Mouse (Mus musculus) kidney, postnatal 36 days (tissue): ENCODE results near the gene Shtn1.

Source experiments
- DNase-seq, 2 experiments: peaks; one replicate each; pipeline ENCODE4 v3.0.0; 2021 to 2022; ENCODE audit warnings: mixed read lengths in 2 of 2

Shtn1 gene

GRCm38 (mm10) chr19:59075472-59076101 is at the start of gene Shtn1:
TSS of gene Shtn1 (minus strand) at chr19:59076100.
- DNase-seq, result peak; percentile 50 to 81

DNA sequence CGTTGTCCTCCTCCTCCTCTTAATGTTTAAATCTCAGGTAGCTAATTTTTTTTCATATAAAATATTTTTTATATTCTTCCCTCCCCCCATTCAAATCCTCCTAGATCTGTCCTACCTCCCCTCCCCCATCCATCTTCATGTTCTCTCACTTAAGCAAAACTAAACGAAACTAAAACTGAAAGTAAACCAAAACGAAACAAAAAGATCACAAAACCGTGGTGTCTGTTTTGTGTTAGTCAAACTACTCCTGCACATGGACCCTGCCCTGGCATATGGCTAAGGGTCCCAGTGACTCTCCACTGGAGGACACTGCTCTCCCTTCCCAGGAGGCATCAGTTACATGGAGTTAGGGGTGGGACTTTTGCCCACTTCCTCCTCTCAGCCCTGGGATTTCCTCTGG is 38.3 kb upstream of the Shtn1 start:
- DNase-seq, result no peak

DNA sequence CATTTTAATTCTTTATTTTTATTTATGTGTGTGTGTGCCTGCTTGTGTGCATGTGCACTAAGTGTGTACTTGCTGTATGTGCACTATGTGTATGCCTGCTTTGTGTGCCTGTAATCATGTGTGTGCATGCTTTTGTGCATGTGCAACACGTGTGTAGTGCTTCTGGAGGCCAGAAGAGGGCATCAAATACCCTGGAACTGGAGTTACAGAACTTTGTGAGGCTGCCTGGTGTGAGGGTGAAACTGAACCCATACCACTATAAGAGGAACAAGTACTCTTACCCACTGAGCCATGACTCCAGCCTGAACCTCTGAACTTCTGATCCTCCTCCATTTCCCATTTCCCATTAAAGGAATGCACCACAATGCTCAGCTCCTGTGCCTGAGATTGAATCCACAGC is 34.0 kb upstream of the Shtn1 start:
- no peak for DNase-seq

- DNase-seq, result peak in 1 of 2 experiments; percentile 7
Observed at GRCm38 (mm10) chr19:59098315-59098714, 22.4 kb upstream of the Shtn1 start.

- no peak for DNase-seq
Observed at GRCm38 (mm10) chr19:59092295-59092694, 16.4 kb upstream of the Shtn1 start.

DNA sequence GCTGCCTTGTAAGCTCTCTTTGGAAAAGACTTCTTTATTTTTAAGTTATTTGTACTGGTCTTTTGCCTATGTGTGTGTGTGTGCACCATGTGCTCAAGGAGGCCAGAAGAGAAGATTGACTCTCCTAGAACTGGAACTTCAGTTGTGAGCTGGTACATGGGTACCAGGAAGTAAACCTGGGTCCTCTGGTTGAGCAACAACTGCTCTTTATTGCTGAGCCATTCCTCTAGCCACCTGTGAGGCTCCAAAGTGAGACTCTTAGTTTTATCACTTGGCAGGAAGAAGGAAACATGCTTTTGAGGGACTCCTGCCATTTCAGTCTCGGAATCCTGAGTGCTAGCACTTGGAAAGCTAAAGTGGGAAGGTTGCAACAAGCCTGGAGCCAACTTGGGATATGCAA is 14.4 kb upstream of the Shtn1 start:
- DNase-seq, result no peak

DNA sequence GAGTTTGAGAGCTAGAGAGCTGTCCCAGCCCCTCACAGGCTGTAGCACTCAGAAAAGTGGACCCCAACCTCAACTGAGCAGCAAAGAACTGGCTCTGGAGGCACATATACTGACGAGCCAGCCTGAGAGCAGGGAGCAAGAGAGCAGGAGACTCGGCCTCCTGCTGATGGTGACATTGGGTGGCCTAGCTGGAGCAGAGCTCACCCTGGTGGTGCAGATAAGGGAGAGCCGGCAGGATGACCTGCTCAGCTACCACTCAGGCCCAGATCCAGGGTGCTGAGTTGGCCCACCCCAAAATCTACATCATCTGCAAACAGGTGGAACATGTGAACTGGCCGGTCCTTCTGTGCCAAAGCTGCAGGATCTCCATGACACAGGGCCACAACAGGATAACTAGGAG is 8.4 kb upstream of the Shtn1 start:
- DNase-seq, result no peak

- peak in 1 of 2 experiments; percentile 7 for DNase-seq
Observed at GRCm38 (mm10) chr19:59076131-59076530, 231 bp upstream of the Shtn1 start.

GRCm38 (mm10) chr19:59074841-59075471 is 944 bp downstream of the Shtn1 start:
- peak; percentile 4 to 41 for DNase-seq

DNA sequence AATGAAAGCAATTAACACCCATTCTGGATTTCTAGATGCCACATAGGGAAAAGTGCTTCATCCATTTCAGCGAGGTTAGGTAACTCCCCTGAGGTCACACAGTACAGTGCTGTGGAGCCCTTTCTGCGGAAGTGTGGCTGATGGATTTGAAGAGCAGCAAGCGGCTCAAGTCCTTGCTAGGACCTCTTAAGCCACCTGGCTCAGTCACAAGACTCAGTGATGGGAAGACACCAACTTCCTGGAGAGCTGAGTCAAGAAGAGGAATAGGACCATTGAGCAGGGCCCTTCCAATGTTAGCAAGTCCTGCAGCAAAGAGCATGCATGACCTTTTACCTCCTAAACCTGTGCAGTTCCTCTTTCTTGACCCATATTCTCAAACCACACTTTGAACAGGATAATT is 1.5 kb downstream of the Shtn1 start:
- no peak for DNase-seq

- peak in 1 of 2 experiments; percentile 2 for DNase-seq
Observed at GRCm38 (mm10) chr19:59073006-59073405, 2.9 kb downstream of the Shtn1 start.

DNA sequence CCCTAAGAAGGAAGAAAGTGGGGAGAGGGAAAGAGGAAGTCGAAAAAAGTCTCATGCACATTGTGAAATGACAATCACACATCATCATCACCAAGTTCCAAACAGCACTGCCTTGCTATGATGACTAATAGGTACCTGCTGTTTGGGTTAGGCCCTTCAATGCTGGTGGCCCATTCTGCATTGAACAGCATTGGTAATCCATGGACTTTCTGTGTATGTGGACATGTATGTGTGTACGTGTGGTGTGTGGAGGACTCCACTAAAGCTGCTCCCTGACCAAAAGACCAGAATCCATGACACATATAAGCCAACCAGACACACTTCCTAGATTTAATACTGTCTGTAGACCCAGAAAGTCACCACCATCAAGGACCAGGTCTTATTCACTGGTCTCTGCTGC is 3.9 kb downstream of the Shtn1 start:
- no peak for DNase-seq

- DNase-seq, result no peak
Observed at GRCm38 (mm10) chr19:59071396-59071795, 4.5 kb downstream of the Shtn1 start.

- DNase-seq, result no peak
Observed at GRCm38 (mm10) chr19:59067652-59068051, 8.2 kb downstream of the Shtn1 start.

DNA sequence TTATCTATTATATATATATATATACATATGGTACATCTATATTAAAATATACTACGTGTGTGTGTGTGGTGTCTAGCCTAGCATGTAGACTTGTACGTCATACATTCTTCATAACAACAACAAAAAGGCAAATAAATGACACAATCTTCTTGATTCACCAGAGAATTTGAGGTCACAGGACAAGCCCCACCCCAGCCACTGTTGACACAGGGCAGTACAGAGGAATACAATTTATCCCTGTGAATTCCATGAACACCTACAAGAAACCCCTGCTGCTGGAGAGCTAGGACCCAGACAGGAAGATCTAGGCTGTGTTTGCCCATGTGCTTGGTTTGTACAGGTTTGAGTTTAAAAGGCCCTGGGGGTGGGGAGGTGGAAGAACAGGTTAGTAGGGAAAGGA is 9.2 kb downstream of the Shtn1 start:
- DNase-seq, result no peak

DNA sequence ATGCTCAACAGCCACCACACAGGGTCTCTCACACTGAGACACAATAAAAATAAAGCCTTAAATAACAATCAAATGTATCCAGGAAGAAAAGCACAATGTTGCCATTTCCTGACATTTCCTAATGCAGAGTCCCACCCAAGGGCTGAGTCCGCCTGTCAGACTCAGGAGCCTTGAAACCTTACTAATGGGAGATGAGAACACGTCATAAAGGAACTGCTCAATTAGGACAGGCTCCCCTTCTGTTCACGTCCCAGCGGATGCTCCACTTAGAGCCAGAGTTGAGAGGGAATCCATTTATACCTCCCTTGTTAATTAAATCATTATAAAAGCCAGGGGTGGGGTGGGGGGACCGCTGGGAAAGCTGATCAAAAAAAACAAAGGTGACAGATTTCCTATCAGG is 9.8 kb downstream of the Shtn1 start:
- DNase-seq, result no peak

DNA sequence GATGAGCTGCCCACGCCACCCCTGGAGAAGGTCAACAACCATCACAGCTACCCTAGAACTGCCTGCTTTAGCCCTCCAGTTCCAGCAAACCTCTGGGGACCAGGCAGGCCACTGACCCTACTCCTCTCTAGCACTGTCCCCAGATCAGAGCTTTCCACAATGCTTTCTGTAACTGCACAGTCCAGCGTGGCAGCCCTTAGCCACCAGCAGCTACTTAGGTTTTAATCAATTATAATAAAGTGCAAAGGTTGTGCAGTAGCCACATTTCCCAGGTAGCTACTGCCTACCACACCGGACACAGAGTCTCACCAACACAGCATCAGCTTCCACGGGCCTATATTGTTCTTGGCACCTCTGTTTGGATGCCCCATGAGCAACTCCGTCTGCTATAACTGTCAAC is 11.3 kb downstream of the Shtn1 start:
- DNase-seq, result no peak

GRCm38 (mm10) chr19:59063568-59063967 is 12.3 kb downstream of the Shtn1 start:
- no peak for DNase-seq

DNA sequence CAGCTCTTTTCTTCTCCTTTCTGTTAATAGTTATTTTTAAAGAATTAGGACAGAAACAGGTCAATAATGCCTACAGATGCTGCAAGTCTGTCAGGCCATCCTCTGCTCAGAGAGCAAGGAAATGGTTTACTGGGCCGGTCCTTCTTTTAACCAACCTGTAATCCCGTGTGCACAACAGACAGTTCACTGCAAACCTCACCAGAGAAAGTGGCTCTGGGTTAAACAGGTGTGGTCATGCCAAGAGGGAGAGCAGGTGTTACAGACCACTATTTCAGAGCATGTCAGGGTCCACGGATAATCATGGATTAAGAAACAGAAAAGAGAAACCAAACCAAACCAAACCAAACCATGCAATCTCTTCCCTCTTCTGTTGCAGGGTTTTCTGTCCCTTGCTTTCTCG is 17.8 kb downstream of the Shtn1 start:
- no peak for DNase-seq

- no peak for DNase-seq
Observed at GRCm38 (mm10) chr19:59057366-59057765, 18.5 kb downstream of the Shtn1 start.

DNA sequence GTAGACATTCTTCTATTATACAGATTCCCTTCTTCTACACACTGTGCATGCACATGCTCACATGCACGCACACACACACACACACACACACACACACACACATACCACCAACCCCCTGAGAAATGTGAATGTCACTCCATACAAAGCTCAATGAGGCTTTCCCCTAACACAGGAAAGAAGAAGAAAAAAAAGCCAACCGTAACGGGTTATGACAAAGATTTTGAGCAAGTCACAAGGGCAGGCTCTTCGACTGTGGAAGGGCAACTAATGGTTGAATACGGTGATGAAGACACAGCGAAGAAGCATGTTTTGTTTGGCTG is 21.3 kb downstream of the Shtn1 start:
- no peak for DNase-seq

GRCm38 (mm10) chr19:59053931-59054631 is 21.8 kb downstream of the Shtn1 start:
- no peak for DNase-seq

DNA sequence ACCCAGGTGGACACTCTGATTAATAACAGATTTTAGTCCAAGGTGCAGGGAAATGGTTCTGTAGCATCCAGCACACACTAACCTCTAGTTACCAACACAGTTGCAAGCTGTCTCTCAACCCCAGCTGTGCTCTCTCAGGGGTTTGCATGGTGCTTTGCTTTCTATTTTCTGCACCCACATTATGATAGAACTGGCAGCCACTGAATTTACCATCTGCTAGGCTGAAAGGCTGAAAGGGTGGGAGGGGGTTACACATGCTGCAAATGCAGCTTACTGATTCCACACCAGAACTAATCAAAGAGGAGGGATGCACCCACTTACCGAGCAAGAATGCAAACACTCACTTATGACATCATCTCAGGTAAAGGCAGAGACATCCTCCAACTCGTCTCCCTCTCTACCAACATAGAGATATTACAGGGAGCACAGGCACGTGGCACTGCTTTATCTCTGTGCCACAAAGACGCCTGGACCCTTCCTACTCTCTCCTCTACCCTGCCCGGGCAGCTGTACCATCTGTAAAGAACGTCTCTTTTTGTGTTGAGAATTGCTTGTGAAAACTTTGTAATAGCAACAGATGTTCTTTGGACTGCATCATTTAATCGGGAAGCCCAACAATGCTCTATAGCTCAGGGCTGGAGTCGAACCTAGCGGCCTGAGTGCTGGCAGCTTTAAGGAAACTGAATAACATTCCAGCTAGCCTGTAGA is 23.0 kb downstream of the Shtn1 start:
- no peak for DNase-seq

DNA sequence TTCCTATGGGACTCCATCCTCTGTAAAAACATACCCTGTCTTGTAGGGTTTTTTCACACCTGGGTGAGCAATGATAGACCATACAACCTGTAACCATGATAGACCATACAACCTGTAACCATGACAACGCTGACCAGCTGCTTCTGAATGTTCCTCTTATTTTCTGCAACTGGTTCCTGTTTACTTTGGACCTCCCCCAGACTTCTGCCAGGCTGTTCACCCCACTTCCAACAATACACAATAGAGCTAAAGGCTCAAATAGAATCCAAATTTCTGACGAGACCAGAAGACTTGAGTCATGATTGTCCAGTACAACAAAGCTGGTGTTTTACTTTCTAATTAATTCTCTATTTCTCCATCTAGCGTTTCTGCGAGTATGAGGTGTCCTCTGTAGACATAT is 23.8 kb downstream of the Shtn1 start:
- no peak for DNase-seq
